ENCODE assay signal across 9 mouse cellular contexts in the genomic region with DNA sequence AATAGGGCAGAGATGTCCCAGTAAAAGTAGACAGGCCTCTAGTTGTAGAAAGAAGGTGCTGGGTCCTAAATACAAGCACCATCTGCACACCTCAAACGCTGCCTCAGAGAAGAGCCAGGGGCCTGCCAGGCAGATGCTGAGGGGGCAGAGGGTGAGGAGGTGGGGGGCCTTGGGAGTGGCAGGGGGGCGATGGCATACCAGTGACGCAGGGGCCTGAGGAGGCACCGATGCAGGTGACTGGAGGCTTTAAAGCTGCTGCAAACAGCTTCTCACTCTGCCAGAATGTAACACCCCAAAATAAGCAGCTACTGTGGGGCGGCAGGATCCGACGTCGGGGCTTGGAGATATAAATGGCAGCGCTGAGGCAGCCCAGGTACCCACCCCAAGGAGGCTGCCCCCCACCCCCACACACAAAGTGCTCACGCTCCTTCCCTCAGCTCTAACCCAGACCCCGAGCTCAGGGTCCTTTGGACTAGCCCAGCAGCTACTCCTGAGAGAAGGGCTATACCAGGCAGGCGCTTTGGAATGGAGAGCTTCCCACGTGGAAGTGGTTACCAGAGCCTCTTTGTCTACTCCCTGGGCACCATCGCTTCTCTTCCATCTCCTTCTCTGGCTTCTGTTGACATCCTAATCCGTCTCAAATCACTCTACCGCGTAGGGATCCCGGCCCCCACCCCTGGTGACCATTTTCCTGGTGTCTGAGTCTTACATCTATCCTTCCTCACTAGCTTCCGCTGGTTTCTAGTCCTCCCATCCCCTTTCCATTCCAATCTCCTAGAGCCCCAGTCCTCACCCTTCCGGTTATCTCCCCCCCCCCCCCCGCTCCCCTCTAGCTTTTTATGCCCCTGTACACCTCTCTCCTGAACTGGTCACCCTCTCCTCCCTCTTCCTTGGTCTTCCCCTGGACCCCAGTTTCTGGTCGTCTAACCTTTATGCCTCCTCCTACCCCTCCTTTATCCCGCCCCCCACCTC. TPM values are rescaled to one million over a fixed set of nuclear protein-coding genes. Genes with fewer than 3 reads are reported as not detected.
DNase-seq lines count a peak whose midpoint lies in the region; ATAC-seq and TF ChIP-seq lines count a peak whose summit lies in the region.
"Had no signal": no experiment of that assay in that cellular context is flagged by ENCODE, and none has a peak within 500 bp of the region (broad histone marks: within the 10 kb centered on the region; RNA-seq: fewer than 3 reads in every experiment).

No protein-coding gene starts in this region.

- H3K4me3 ChIP-seq in left cerebral cortex, adult 2 months: peak overlapping the region; percentile 81
- H3K4me3 ChIP-seq in forebrain, embryonic 10.5 days: peak overlapping the region; percentile 66
- H3K4me3 ChIP-seq in hindbrain, embryonic 16.5 days (ENCODE audit: low read length): peak overlapping the region; percentile 68
- H3K4me3 ChIP-seq in neural tube, embryonic 11.5 days (ENCODE audit: low read depth, low read length): peak overlapping the region; percentile 56

- H3K27ac ChIP-seq in left cerebral cortex, adult 2 months: peak overlapping the region; percentile 91
- peak overlapping the region; percentile 73 for H3K27ac ChIP-seq in forebrain, embryonic 10.5 days
- no peak overlapping the region for H3K27ac ChIP-seq in hindbrain, embryonic 16.5 days (ENCODE audit: low read depth, low read length)
- no peak overlapping the region for H3K27ac ChIP-seq in neural tube, embryonic 11.5 days (ENCODE audit: low read depth, low read length)

- no peaks in the 10 kb centered on the region for H3K36me3 ChIP-seq in forebrain, embryonic 10.5 days (replicated peaks)
- H3K36me3 ChIP-seq in hindbrain, embryonic 16.5 days (ENCODE audit: control insufficient read depth, insufficient read depth, low read length): no peaks in the 10 kb centered on the region
- H3K36me3 ChIP-seq in neural tube, embryonic 11.5 days (ENCODE audit: control insufficient read depth, insufficient read depth, low read length): no peaks in the 10 kb centered on the region

- H3K4me2 ChIP-seq in hindbrain, embryonic 16.5 days (ENCODE audit: low read length): peak overlapping the region; percentile 100
- peak overlapping the region; percentile 12 for H3K4me2 ChIP-seq in neural tube, embryonic 11.5 days (ENCODE audit: low read depth)

- DNase-seq in left cerebral cortex, adult 2 months (ENCODE audit: extremely low spot score in 1 of 2, low spot score in 2 of 2): peak in 1 of 2 experiments; percentile 32
- no peak for DNase-seq in left cerebral cortex, adult 11 months (ENCODE audit: low spot score)
- DNase-seq in forebrain, embryonic 10.5 days (ENCODE audit: extremely low spot score, low spot score): no peak
- no peak for DNase-seq in neural tube, embryonic 11.5 days (ENCODE audit: low spot score)
- DNase-seq in gastrocnemius, postnatal 4 days (ENCODE audit: low spot score in 2 of 2): no peak
- no peak for DNase-seq in cerebellum, postnatal 14 days

- H3K4me1 ChIP-seq in forebrain, embryonic 10.5 days: peaks cover 64% of the 10 kb centered on the region
- peaks cover 28% of the 10 kb centered on the region for H3K4me1 ChIP-seq in hindbrain, embryonic 16.5 days (ENCODE audit: control insufficient read depth, insufficient read depth, low read depth, low read length)
- peaks cover 19% of the 10 kb centered on the region for H3K4me1 ChIP-seq in neural tube, embryonic 11.5 days (ENCODE audit: control insufficient read depth, insufficient read depth, low read length)

- no peaks in the 10 kb centered on the region for H3K9me3 ChIP-seq in forebrain, embryonic 10.5 days
- H3K9me3 ChIP-seq in hindbrain, embryonic 16.5 days (ENCODE audit: control insufficient read depth, low read length): no peaks in the 10 kb centered on the region
- H3K9me3 ChIP-seq in neural tube, embryonic 11.5 days (ENCODE audit: control insufficient read depth, low read length): no peaks in the 10 kb centered on the region

- H3K27me3 ChIP-seq in forebrain, embryonic 10.5 days (ENCODE audit: poor library complexity, severe bottlenecking): peaks cover 100% of the 10 kb centered on the region
- H3K27me3 ChIP-seq in hindbrain, embryonic 16.5 days (replicated peaks; ENCODE audit: control insufficient read depth, insufficient read depth, low read length): peaks cover 47% of the 10 kb centered on the region
- peaks cover 81% of the 10 kb centered on the region for H3K27me3 ChIP-seq in neural tube, embryonic 11.5 days (ENCODE audit: control insufficient read depth, insufficient read depth, low read length)

- 11% methylated on average over 20 of the region's 23 CpGs for WGBS in forebrain, embryonic 10.5 days
- 11% methylated on average over 21 of the region's 23 CpGs for WGBS in hindbrain, embryonic 16.5 days
- 12% methylated on average over 22 of the region's 23 CpGs for WGBS in neural tube, embryonic 11.5 days

- H3K9ac ChIP-seq in hindbrain, embryonic 16.5 days (ENCODE audit: low read depth, low read length): peak overlapping the region; percentile 42
- peak overlapping the region; percentile 4; the same call in 1 of the 2 replicates for H3K9ac ChIP-seq in neural tube, embryonic 11.5 days (ENCODE audit: low read length)

- TF ChIP-seq CTCF in left cerebral cortex, adult 2 months (IDR thresholded peaks at IDR 0.05): no peak

- ATAC-seq in hindbrain, embryonic 16.5 days: no peak
- no peak for ATAC-seq in neural tube, embryonic 11.5 days (ENCODE audit: insufficient read depth, low FRiP score, low TSS enrichment)

- intact Hi-C loops in left cerebral cortex, adult 2 months (cut with DNase I): loop anchor here (10.0 kb wide), 1 partner anchor 331 kb away; no protein-coding TSS in a partner anchor

RNA-seq across cellular contexts. Expression of a gene that starts 1.1 kb away (rescaled TPM):
- total RNA-seq in left cerebral cortex, adult 2 months (2021): 100 to 1,000 TPM in 1 of 2 experiments, 10 to 100 TPM in 1; 99.5 to 113 TPM
- 0.78 and 1.0 TPM in 2 replicates for polyA plus RNA-seq in forebrain, embryonic 10.5 days (2016; fragmentation: Nextera tagmentation; extraction: Ambion mirVana)
- polyA plus RNA-seq in hindbrain, embryonic 16.5 days (2015; fragmentation: Nextera tagmentation; extraction: Ambion mirVana): 3.0 and 4.5 TPM in 2 replicates
- polyA plus RNA-seq in neural tube, embryonic 11.5 days (2014; fragmentation: Nextera tagmentation; extraction: Ambion mirVana): 7.2 TPM in 2 replicates
- under 1 TPM; 0.37 to 0.80 TPM for total RNA-seq in gastrocnemius, postnatal 4 days (2021)
- total RNA-seq: common myeloid progenitor, adult 5-6 weeks had no signal
- polyA plus RNA-seq: liver, embryonic 16.5 days had no signal

RNA-seq across cellular contexts. Expression of a gene that starts 46.7 kb away (rescaled TPM):
- total RNA-seq in left cerebral cortex, adult 2 months (2021): under 1 TPM; 0.27 to 0.30 TPM
- polyA plus RNA-seq in forebrain, embryonic 10.5 days (2016; fragmentation: Nextera tagmentation; extraction: Ambion mirVana): 28.5 and 29.3 TPM in 2 replicates
- 1.5 and 1.6 TPM in 2 replicates for polyA plus RNA-seq in hindbrain, embryonic 16.5 days (2015; fragmentation: Nextera tagmentation; extraction: Ambion mirVana)
- 17.8 and 19.1 TPM in 2 replicates for polyA plus RNA-seq in neural tube, embryonic 11.5 days (2014; fragmentation: Nextera tagmentation; extraction: Ambion mirVana)
- 1 to 10 TPM; 5.6 to 7.8 TPM for total RNA-seq in gastrocnemius, postnatal 4 days (2021)

RNA-seq across cellular contexts. Expression of a gene that starts 51.0 kb away (rescaled TPM):
- total RNA-seq in left cerebral cortex, adult 2 months (2021): under 1 TPM in 1 of 2 experiments, not detected in 1; 0.14 TPM
- 20.8 and 23.7 TPM in 2 replicates for polyA plus RNA-seq in forebrain, embryonic 10.5 days (2016; fragmentation: Nextera tagmentation; extraction: Ambion mirVana)
- polyA plus RNA-seq in hindbrain, embryonic 16.5 days (2015; fragmentation: Nextera tagmentation; extraction: Ambion mirVana): 5.4 and 5.7 TPM in 2 replicates
- polyA plus RNA-seq in neural tube, embryonic 11.5 days (2014; fragmentation: Nextera tagmentation; extraction: Ambion mirVana): 23.1 and 25.4 TPM in 2 replicates
- total RNA-seq in gastrocnemius, postnatal 4 days (2021): 10 to 100 TPM; 29.4 to 29.7 TPM

RNA-seq across cellular contexts. Expression of a gene that starts 58.6 kb away (rescaled TPM):
- 10 to 100 TPM; 49.1 to 51.3 TPM for total RNA-seq in left cerebral cortex, adult 2 months (2021)
- polyA plus RNA-seq in forebrain, embryonic 10.5 days (2016; fragmentation: Nextera tagmentation; extraction: Ambion mirVana): 68.6 and 70.9 TPM in 2 replicates
- 76.5 and 83.2 TPM in 2 replicates for polyA plus RNA-seq in hindbrain, embryonic 16.5 days (2015; fragmentation: Nextera tagmentation; extraction: Ambion mirVana)
- polyA plus RNA-seq in neural tube, embryonic 11.5 days (2014; fragmentation: Nextera tagmentation; extraction: Ambion mirVana): 53.3 and 56.6 TPM in 2 replicates
- total RNA-seq in gastrocnemius, postnatal 4 days (2021): 10 to 100 TPM; 48.9 to 51.4 TPM

Comparison
In these comparisons a context has a peak if more than half of its experiments do, and no peak if none do; other contexts are left out.
1. H3K27ac ChIP-seq: peak in left cerebral cortex, adult 2 months (single experiment) and forebrain, embryonic 10.5 days (single experiment); none in hindbrain, embryonic 16.5 days (single experiment) and neural tube, embryonic 11.5 days (single experiment).
2. Peak in every context shown above with its lines, with median percentiles within 50 percentile points of each other: H3K4me3 ChIP-seq.